Mouse (Mus musculus) embryonic fibroblast, embryonic 13.5 days (primary cell): ENCODE results near the gene Glmp. TPM values are rescaled to one million over a fixed set of nuclear protein-coding genes. Genes with fewer than 3 reads are reported as not detected.
A peak's percentile ranks its signal among the peaks of the same experiment; 100 is the strongest.

ENCODE experiments used
- H3K27ac ChIP-seq: 2 replicates; pipeline ENCODE4 v1.5.1; 2012; ENCODE audit warnings: low read length, control low read depth, inconsistent platforms; ENCODE audit not compliant: insufficient read depth
- H3K4me1 ChIP-seq: 2 replicates; pipeline ENCODE4 v1.6.1; 2011; ENCODE audit warnings: low read length; ENCODE audit not compliant: control insufficient read depth, insufficient read depth
- H3K4me3 ChIP-seq: 2 replicates; pipeline ENCODE4 v1.5.1; 2011; ENCODE audit warnings: mild to moderate bottlenecking, control low read depth, low read length; ENCODE audit not compliant: insufficient read depth
- CTCF ChIP-seq: IDR thresholded peaks from 2 replicates; pipeline ENCODE4 v1.5.1; 2011; ENCODE audit warnings: mild to moderate bottlenecking, control low read depth, low read length, moderate library complexity, borderline replicate concordance; ENCODE audit not compliant: insufficient read depth
- POLR2A ChIP-seq: IDR thresholded peaks from 2 replicates; pipeline ENCODE4 v1.6.1; 2011; ENCODE audit warnings: low read depth, mild to moderate bottlenecking, control low read depth, low read length, moderate library complexity
- polyA plus RNA-seq: library from polyadenylated mRNA; stranded (reverse); fragments of >200 nt; gene quantifications from 2 replicates; pipeline ENCODE4 v1.2.4, GENCODE M21; 2011; ENCODE audit warnings: low read depth; ENCODE audit not compliant: missing spikeins, insufficient read length

Glmp gene
- polyA plus RNA-seq, 1 experiment: 172 TPM

- peak within 1 kb of the TSS; percentile 95 for H3K4me3 ChIP-seq
- peak within 1 kb of the TSS; percentile 92 for H3K27ac ChIP-seq
- TF ChIP-seq CTCF (no peak), POLR2A (peak; percentile 94)
- H3K4me1 ChIP-seq: 0 out of 2 replicates have a peak, but pooled peaks cover 6% of the 10 kb centered on the region
These were observed 11.5 kb downstream of the Glmp start, which contains the start of the genes Tmem79 and Smg5 for GRCm38 (mm10) chr3:88336058-88337013. Tmem79 (minus strand) TSS chr3:88336148. Smg5 (plus strand) TSS chr3:88336260.

DNA sequence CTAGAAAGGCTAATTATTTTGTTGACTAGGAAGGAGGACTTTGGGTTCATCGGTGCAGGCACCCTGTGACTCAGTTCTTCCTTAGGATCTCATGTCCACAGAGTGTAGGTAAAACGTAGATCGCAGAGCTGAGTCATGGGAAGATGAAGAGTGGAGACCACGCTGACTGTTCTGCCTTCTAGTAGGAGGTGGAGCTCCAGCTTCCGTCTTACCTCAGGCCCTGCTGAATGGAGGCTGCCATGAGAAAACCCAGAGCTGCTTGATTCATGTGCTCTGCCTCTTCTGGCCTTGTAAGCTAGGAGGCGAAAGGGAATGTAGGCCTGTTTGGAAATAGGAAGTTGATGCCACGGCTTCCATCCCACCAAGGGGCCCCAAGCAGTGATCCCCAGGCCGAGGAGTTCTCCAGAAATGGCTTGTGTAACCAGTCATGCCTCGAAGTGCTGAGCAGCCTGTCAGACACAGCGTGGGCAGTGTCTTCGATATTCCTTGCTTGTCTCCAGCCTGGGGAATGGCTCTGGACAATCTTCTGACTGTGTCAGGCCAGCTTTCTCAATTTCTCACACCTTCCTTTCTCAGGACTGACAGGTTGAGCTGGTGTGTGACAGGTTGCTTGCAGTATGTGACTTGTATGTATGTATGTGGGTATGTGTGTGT lies 12.7 kb downstream of the Glmp start:
- Histone ChIP-seq H3K27ac (no peak overlapping the region), H3K4me3 (peak overlapping the region; percentile 46), H3K4me1 (0 out of 2 replicates have a peak, but pooled peaks cover 6% of the 10 kb centered on the region)
- TF ChIP-seq POLR2A: no peak
- TF ChIP-seq CTCF: no peak

GRCm38 (mm10) chr3:88338316-88338715 lies 13.5 kb downstream of the Glmp start:
- Histone ChIP-seq H3K4me1 (0 out of 2 replicates have a peak, but pooled peaks cover 6% of the 10 kb centered on the region), H3K4me3 (no peak overlapping the region)
- no peak for TF ChIP-seq CTCF
- TF ChIP-seq POLR2A: no peak

DNA sequence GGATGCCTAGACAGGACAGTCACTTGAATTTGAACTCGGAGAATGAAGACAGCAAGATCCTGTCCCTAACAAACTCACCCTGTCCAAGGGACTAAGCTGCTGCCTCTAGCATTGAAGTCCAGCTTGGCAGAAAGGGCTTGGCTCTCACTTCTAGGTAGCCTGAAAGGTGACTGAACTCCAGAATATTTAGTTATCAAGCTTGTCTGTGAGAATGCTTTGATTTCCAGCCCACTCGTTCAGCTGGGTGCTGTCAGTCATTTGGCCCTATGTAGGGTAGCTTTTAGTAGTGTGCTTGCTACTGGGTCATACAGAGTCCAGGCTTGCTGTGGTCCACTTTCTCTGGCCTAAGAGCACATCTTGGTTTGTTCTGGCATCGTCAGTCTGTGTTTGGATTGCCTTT lies 14.2 kb downstream of the Glmp start:
- TF ChIP-seq CTCF (no peak), POLR2A (no peak)
- Histone ChIP-seq H3K4me3 (no peak overlapping the region), H3K27ac (no peak overlapping the region), H3K4me1 (0 out of 2 replicates have a peak, but pooled peaks cover 6% of the 10 kb centered on the region)

More at GRCm38 (mm10) chr3:88338316-88338715, 13.5 kb downstream of the Glmp start:
- H3K27ac ChIP-seq: no peak overlapping the region

- TF ChIP-seq POLR2A: no peak
- TF ChIP-seq CTCF: no peak
- H3K27ac ChIP-seq: no peak overlapping the region
- H3K4me1 ChIP-seq: no peaks in the 10 kb centered on the region
- H3K4me3 ChIP-seq: no peak overlapping the region
These were observed 25.9 kb downstream of the Glmp start for GRCm38 (mm10) chr3:88350732-88351131.

- no peak for TF ChIP-seq CTCF
- no peak for TF ChIP-seq POLR2A
- no peak overlapping the region for H3K27ac ChIP-seq
- no peaks in the 10 kb centered on the region for H3K4me1 ChIP-seq
- no peak overlapping the region for H3K4me3 ChIP-seq
These were observed 28.1 kb downstream of the Glmp start for GRCm38 (mm10) chr3:88352907-88353306.

DNA sequence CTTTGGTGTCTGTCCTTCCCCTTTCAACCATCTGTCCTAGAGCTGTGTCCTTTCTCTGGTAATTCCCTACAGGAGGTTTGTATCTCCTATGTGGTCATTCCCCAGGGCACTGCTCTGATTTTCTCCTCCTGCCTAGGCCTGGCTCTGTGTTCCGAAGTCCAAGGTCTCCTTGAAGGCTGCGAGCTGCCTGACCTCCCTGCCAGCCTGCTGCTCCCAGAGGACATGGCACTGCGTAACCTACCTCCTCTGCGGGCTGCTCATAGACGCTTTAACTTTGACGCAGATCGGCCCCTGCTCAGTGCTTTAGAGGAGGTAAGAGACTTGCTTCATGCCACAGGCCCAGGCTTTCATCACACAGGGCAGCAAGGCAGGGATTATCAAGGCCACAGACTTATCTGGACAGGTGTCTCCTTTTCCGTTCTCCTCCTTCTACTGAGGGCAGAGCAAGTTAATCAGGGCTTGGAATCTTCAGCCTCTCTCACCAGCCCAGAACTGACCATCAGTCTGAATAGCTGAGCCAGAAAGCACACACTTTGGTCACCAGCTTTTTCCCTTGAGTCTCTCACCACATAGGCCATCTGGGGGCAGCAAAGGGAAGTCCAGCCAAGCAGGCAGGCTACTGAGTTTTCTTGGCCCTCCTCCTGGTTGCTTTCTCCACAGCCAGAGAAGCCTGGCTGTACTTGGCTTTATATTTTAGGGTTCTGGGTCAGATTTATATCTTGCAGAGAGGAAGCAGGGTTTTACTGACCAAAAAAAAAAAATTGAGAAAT lies 29.8 kb downstream of the Glmp start:
- H3K4me3 ChIP-seq: no peak overlapping the region
- H3K4me1 ChIP-seq: no peaks in the 10 kb centered on the region
- TF ChIP-seq CTCF (no peak), POLR2A (no peak)
- H3K27ac ChIP-seq: no peak overlapping the region

DNA sequence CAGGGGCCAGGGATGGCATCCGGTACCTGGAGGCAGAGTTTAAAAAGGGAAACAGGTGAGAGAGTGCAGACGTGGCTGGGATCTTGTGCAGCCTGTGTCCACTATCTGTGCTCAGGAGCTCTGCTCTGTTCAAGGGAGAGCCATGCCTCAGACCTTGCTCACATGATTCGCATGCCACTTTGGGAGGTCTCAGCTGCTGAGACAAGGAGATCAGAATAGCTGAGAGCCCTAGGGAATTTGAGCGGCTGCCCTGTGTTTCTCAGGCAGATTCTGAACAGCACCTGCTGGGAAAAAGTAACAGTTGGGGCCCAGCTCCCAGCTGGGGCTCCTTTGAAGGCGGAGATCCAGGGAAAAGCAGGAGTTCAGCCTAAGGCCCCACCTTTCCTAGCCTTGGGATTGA lies 34.8 kb downstream of the Glmp start:
- no peak overlapping the region for H3K27ac ChIP-seq
- TF ChIP-seq POLR2A: no peak
- TF ChIP-seq CTCF: no peak
- H3K4me1 ChIP-seq: no peaks in the 10 kb centered on the region
- H3K4me3 ChIP-seq: no peak overlapping the region

- TF ChIP-seq CTCF (no peak), POLR2A (no peak)
- Histone ChIP-seq H3K4me3 (no peak overlapping the region), H3K27ac (no peak overlapping the region), H3K4me1 (no peaks in the 10 kb centered on the region)
These were observed 35.2 kb downstream of the Glmp start for GRCm38 (mm10) chr3:88359989-88360388.
